Mouse (Mus musculus): ENCODE measurements at regions not wholly inside any gene's neighbourhood (a gene's known extent, or its start where the extent isn't known, plus 50 kb on each side); places are given as distances from the start of the nearest gene placed in this dataset.

GRCm38 (mm10) chr10:85242701-85243100, 57.8 kb upstream of the Cry1 start:
- WGBS, result 84% methylated on average over 7 of the region's 7 CpGs
- H3K27me3 ChIP-seq (replicated peaks; ENCODE audit: control insufficient read depth, insufficient read depth, low read length), result no peaks in the 10 kb centered on the region
- DNase-seq, result no peak
- no peak overlapping the region for H3K27ac ChIP-seq (ENCODE audit: insufficient read depth, low read depth, low read length)
- H3K4me3 ChIP-seq (ENCODE audit: insufficient read depth, low read depth, low read length), result no peak overlapping the region
- H3K36me3 ChIP-seq (ENCODE audit: control insufficient read depth, insufficient read depth, low read length), result no peaks in the 10 kb centered on the region
- H3K4me1 ChIP-seq (ENCODE audit: control insufficient read depth, insufficient read depth, low read length), result no peaks in the 10 kb centered on the region
- TF ChIP-seq CTCF (conservative IDR thresholded peaks at IDR 0.05; ENCODE audit: insufficient read depth, insufficient read length, low read depth, low read length) (no peak), POLR2A (IDR thresholded peaks at IDR 0.05; ENCODE audit: low read depth, low read length) (no peak)

DNA sequence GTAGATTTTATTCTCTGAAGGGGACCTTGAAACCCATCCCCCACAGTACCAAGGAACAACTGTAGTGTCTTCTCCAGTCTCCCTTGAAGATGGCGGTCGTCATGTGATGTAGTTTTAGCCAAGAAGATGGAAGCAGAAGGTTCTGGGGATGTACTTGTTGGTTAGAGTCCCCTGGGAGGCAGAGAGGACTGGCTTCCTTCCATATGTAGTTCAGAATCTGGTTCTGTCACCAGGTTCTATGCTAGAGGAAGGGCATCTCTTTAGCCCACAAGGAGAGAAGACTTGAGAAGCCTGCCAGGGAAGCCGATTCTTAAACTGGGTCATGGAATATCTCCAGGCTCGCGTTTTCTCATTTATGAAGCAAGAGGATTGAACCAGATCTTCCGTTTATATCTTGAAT, 58.7 kb upstream of the Cry1 start:
- Histone ChIP-seq H3K4me3 (ENCODE audit: insufficient read depth, low read depth, low read length) (no peak overlapping the region), H3K4me1 (ENCODE audit: control insufficient read depth, insufficient read depth, low read length) (no peaks in the 10 kb centered on the region), H3K27ac (ENCODE audit: insufficient read depth, low read depth, low read length) (no peak overlapping the region), H3K36me3 (ENCODE audit: control insufficient read depth, insufficient read depth, low read length) (no peaks in the 10 kb centered on the region), H3K27me3 (replicated peaks; ENCODE audit: control insufficient read depth, insufficient read depth, low read length) (no peaks in the 10 kb centered on the region)
- DNase-seq, result no peak
- no peak for TF ChIP-seq CTCF (conservative IDR thresholded peaks at IDR 0.05; ENCODE audit: insufficient read depth, insufficient read length, low read depth, low read length)
- no peak for TF ChIP-seq POLR2A (IDR thresholded peaks at IDR 0.05; ENCODE audit: low read depth, low read length)
- WGBS, result 92% methylated on average over 6 of the region's 6 CpGs

GRCm38 (mm10) chr10:85265746-85266145, 80.9 kb upstream of the Cry1 start:
- Histone ChIP-seq H3K36me3 (ENCODE audit: control insufficient read depth, insufficient read depth, low read length) (no peaks in the 10 kb centered on the region), H3K4me1 (ENCODE audit: control insufficient read depth, insufficient read depth, low read length) (no peaks in the 10 kb centered on the region), H3K4me3 (ENCODE audit: insufficient read depth, low read depth, low read length) (no peak overlapping the region), H3K27me3 (replicated peaks; ENCODE audit: control insufficient read depth, insufficient read depth, low read length) (no peaks in the 10 kb centered on the region), H3K27ac (ENCODE audit: insufficient read depth, low read depth, low read length) (no peak overlapping the region)
- no peak for DNase-seq
- TF ChIP-seq CTCF (conservative IDR thresholded peaks at IDR 0.05; ENCODE audit: insufficient read depth, insufficient read length, low read depth, low read length) (no peak), POLR2A (IDR thresholded peaks at IDR 0.05; ENCODE audit: low read depth, low read length) (no peak)
- WGBS, result 46% methylated on average over 5 of the region's 5 CpGs

DNA sequence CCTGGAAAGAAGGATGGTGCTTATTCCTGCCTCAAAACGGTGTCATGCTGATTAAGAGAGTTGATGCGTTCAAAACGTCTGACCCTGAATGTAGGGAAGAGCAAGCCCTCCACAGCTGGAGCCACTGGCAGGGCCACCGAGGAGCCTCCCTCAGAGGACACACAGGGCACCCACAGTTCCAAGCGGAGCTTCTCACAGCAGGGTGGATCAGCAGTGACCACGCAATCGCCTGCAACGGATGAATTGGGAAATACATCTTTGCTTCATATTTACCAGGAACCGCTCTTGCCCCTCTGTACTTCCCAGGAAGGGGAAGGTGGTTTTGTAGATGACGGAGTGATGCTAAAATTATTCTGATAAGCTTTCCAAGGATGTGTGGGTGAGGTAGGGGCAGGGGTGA, 81.3 kb upstream of the Cry1 start:
- WGBS, result 52% methylated on average over 10 of the region's 10 CpGs
- TF ChIP-seq POLR2A (IDR thresholded peaks at IDR 0.05; ENCODE audit: low read depth, low read length) (no peak), CTCF (conservative IDR thresholded peaks at IDR 0.05; ENCODE audit: insufficient read depth, insufficient read length, low read depth, low read length) (no peak)

DNA sequence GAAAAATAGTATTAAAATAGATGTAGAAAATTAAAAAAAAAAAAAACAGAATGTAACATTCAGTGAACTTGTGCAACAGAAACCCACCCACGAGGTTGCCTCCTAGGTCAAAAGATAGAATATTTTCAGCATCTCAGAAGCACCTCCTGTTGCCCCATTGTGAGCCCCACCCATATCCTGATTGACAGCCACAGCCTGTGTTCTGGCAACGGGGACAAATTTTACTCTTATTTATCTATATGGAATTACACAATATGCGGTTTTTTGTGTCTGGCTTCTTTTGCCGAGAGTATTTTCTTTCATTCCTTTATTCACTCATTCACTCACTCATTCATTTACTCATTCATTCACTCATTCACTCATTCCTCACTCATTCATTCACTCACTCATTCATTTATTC, 81.9 kb upstream of the Cry1 start:
- H3K4me3 ChIP-seq (ENCODE audit: insufficient read depth, low read depth, low read length), result no peak overlapping the region
- TF ChIP-seq POLR2A (IDR thresholded peaks at IDR 0.05; ENCODE audit: low read depth, low read length) (no peak), CTCF (conservative IDR thresholded peaks at IDR 0.05; ENCODE audit: insufficient read depth, insufficient read length, low read depth, low read length) (no peak)
- H3K27ac ChIP-seq (ENCODE audit: insufficient read depth, low read depth, low read length), result no peak overlapping the region
- 77% methylated on average over 4 of the region's 4 CpGs for whole genome bisulfite sequencing
- no peaks in the 10 kb centered on the region for H3K36me3 ChIP-seq (ENCODE audit: control insufficient read depth, insufficient read depth, low read length)
- H3K4me1 ChIP-seq (ENCODE audit: control insufficient read depth, insufficient read depth, low read length), result no peaks in the 10 kb centered on the region
- no peak for DNase-seq
- no peaks in the 10 kb centered on the region for H3K27me3 ChIP-seq (replicated peaks; ENCODE audit: control insufficient read depth, insufficient read depth, low read length)

More for the DNA sequence above, 81.3 kb upstream of the Cry1 start:
- Histone ChIP-seq H3K27me3 (replicated peaks; ENCODE audit: control insufficient read depth, insufficient read depth, low read length) (no peaks in the 10 kb centered on the region), H3K36me3 (ENCODE audit: control insufficient read depth, insufficient read depth, low read length) (no peaks in the 10 kb centered on the region), H3K4me3 (ENCODE audit: insufficient read depth, low read depth, low read length) (no peak overlapping the region), H3K4me1 (ENCODE audit: control insufficient read depth, insufficient read depth, low read length) (no peaks in the 10 kb centered on the region), H3K27ac (ENCODE audit: insufficient read depth, low read depth, low read length) (no peak overlapping the region)
- DNase-seq, result no peak

- no peak for TF ChIP-seq CTCF (conservative IDR thresholded peaks at IDR 0.05; ENCODE audit: insufficient read depth, insufficient read length, low read depth, low read length)
- no peak for TF ChIP-seq POLR2A (IDR thresholded peaks at IDR 0.05; ENCODE audit: low read depth, low read length)
- 86% methylated on average over 6 of the region's 6 CpGs for WGBS
- H3K4me3 ChIP-seq (ENCODE audit: insufficient read depth, low read depth, low read length), result no peak overlapping the region
These were observed 85.3 kb upstream of the Cry1 start for GRCm38 (mm10) chr10:85270209-85270608.

DNA sequence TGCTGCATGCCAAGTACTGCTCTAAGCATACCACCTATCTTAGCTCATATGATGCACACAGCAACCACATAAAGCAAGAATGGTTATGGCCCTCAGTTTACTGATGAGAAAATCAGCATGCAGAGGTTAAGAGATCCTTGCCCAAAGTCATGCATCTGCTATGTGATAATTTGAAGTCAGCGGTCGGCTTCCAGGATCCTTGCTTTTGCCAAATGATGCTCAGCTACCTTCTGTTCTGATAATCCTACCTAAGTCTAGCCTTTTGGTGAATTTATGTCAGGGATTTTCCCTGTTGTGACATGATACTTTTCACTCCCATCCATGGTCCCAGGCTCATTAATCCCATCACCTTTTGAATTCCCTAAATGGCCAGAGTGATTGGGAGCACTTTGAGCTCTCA, 91.9 kb upstream of the Cry1 start:
- Histone ChIP-seq H3K4me1 (ENCODE audit: control insufficient read depth, insufficient read depth, low read length) (no peaks in the 10 kb centered on the region), H3K36me3 (ENCODE audit: control insufficient read depth, insufficient read depth, low read length) (no peaks in the 10 kb centered on the region), H3K4me3 (ENCODE audit: insufficient read depth, low read depth, low read length) (no peak overlapping the region), H3K27ac (ENCODE audit: insufficient read depth, low read depth, low read length) (no peak overlapping the region), H3K27me3 (replicated peaks; ENCODE audit: control insufficient read depth, insufficient read depth, low read length) (no peaks in the 10 kb centered on the region)
- WGBS, result 90% methylated on average over 2 of the region's 2 CpGs
- DNase-seq, result no peak
- TF ChIP-seq POLR2A (IDR thresholded peaks at IDR 0.05; ENCODE audit: low read depth, low read length) (no peak), CTCF (conservative IDR thresholded peaks at IDR 0.05; ENCODE audit: insufficient read depth, insufficient read length, low read depth, low read length) (no peak)

More at GRCm38 (mm10) chr10:85270209-85270608, 85.3 kb upstream of the Cry1 start:
- no peak overlapping the region for H3K27ac ChIP-seq (ENCODE audit: insufficient read depth, low read depth, low read length)
- no peaks in the 10 kb centered on the region for H3K36me3 ChIP-seq (ENCODE audit: control insufficient read depth, insufficient read depth, low read length)
- no peak for DNase-seq
- no peaks in the 10 kb centered on the region for H3K4me1 ChIP-seq (ENCODE audit: control insufficient read depth, insufficient read depth, low read length)
- no peaks in the 10 kb centered on the region for H3K27me3 ChIP-seq (replicated peaks; ENCODE audit: control insufficient read depth, insufficient read depth, low read length)
